Mouse (Mus musculus): Measurements from ENCODE around the gene 1700020A23Rik.

Gene 1700020A23Rik

GRCm38 (mm10) chr2:130451086-130451726 lies 46.1 kb downstream of the 1700020A23Rik start:
- DNase-seq: no peak

GRCm38 (mm10) chr2:130451727-130452090 lies 46.6 kb downstream of the 1700020A23Rik start:
- DNase-seq: no peak

DNA sequence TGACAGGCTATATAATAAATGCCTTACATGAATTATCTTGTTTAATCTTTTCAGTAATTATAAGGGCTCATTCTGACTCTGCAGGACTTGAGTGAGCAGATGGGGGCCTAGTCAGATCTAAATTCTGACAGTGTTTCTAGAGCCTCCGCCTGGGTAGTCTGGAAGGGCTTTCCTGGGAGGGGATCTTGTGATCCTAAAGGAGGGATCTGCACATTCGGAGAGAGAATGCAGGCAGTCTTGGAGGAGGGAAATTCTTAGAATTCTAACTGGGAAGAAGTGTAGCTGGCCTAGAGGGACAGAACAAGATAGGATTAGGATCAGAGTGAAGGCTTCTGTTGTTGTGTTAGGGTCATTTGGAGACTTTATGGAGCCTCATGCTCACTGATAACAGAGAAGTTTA lies 47.2 kb downstream of the 1700020A23Rik start:
- no peak for DNase-seq

DNA sequence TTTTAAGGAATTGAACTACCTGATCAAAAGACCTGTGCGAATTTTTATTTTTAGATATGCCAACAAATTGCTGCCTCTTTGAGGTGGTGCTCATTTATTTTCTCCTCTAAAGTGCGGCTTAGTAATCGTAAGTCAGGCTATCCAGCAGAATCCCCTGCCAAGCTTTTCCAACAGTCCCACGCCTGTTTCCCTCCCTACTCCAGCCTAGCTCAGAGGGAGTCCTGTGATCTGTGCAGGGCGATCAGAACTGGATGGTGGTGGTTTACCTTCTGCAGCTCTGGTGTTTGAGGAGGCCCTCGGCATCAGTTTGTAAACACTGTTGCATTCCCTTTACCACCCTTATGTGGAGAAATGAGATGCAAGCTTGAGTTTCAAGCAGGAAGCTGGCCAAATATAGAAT lies 48.4 kb downstream of the 1700020A23Rik start:
- no peak for DNase-seq

- DNase-seq: no peak
These were observed 49.8 kb downstream of the 1700020A23Rik start for GRCm38 (mm10) chr2:130454748-130455370.
